Mouse (Mus musculus) kidney, adult 8-10 months (tissue): ENCODE results near the gene Wdhd1.
"Not testable (repeated sequence)": the region's sequence is repeated elsewhere in the genome, so short reads cannot be mapped to it uniquely, and the experiment has no call there.

Source experiments
- DNase-seq, 2 experiments: peaks; one replicate each; pipeline ENCODE4 v3.0.0; 2022

The Wdhd1 gene

GRCm38 (mm10) chr14:47276637-47277393, at the start of gene Wdhd1, which contains the start of gene Socs4:
Gene Wdhd1 (minus strand): TSS chr14:47276857.
Gene Socs4 (plus strand): TSS chr14:47276931.
- peak; percentile 93 for DNase-seq

DNA sequence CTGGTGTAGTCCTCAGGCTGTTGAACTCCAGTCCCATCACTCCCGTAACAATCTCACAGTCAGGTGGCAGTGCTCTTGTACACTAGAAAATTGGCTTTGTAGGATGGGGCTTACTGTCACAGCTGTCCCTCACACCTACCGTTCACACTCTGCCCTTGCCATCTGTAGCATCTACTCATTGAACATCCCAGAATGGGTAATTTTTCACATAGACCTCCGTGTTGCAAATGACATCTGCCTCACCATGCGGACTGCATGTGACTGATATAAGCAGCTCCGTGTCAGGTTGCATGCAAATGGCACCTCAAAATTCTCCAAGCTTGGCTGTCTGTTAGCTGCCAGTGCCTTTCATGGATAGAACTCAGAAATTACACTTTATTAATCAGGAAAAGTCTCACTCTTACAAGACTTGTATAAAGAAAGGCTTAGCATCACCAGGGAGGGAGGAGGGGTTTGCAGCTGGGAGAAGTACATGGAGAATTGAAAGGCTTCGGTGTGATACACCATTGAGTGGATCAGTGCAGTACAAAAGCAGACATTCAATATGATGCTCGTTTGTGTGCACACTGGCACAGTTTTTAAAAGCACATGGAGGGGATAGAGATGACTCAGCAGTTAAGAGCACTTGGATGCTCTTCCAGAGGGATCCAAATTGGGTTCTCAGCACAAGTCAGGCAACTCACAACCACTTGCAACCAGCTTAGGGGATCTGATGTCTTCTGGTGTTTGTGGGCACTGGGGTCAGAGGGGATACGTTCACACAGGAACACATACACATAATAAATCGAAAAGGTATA, 49.5 kb upstream of the Wdhd1 start:
- no peak for DNase-seq

GRCm38 (mm10) chr14:47321581-47321980, 44.9 kb upstream of the Wdhd1 start:
- DNase-seq: not testable (repeated sequence)

- DNase-seq: no peak
Observed at GRCm38 (mm10) chr14:47319362-47319761, 42.7 kb upstream of the Wdhd1 start.

DNA sequence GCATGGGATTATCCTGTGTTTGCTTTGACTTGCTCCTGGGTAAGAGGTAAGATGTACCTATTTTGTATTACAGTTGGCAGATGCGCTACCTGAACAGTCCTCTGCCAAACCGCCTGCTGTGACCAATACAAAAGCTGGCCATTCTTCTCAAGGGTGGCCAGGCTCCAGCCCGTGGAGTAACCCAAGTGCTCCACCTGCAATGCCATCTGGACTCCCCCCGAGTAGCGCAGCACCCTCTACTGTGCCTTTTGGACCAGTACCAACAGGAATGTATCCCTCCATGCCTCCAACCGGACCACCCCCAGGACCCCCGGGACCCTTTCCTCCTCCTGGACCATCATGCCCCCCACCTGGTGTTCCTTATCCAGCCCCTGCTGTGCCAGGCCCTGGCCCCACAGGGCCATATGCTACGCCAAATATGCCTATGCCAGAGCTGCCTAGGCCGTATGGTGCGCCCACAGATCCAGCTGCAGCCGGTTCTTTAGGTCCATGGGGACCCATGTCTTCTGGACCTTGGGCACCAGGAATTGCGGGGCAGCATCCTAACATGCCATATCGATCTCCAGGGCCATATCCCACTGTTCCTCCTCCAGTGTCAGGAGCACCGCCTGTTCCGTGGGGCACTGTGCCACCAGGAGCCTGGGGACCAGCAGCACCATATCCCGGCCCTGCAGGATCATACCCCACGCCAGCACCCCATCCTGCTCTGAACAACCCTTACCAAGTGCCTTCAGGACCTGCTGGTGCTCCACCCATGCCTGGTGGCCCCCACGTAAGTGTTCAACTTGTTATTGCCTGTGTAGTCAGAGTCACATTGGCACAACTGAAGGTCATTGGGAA, 33.9 kb upstream of the Wdhd1 start:
- no peak for DNase-seq

- DNase-seq: no peak
Observed at GRCm38 (mm10) chr14:47309061-47309460, 32.4 kb upstream of the Wdhd1 start.

- DNase-seq: no peak
Observed at GRCm38 (mm10) chr14:47307669-47308068, 31.0 kb upstream of the Wdhd1 start.

DNA sequence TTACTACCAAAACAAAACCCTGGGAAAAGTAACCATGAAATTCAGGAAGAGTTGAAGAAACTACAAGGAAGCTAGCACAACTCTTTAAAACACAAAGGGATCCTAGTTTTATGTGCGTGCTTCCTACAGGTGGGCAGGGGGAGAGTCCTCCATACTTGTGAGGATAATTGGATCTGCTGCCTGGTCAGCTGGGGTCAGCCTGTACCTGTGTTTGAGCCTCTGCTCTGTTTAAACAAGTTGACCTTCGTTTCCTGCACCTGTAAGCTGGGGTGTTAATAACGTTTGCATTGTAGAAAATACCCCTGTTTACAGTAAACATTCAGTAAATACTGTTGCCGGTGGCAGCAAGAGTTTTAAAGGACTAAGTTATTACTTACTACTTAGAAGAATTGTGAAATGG, 29.3 kb upstream of the Wdhd1 start:
- no peak for DNase-seq

- no peak for DNase-seq
Observed at GRCm38 (mm10) chr14:47304814-47305405, 28.3 kb upstream of the Wdhd1 start.

DNA sequence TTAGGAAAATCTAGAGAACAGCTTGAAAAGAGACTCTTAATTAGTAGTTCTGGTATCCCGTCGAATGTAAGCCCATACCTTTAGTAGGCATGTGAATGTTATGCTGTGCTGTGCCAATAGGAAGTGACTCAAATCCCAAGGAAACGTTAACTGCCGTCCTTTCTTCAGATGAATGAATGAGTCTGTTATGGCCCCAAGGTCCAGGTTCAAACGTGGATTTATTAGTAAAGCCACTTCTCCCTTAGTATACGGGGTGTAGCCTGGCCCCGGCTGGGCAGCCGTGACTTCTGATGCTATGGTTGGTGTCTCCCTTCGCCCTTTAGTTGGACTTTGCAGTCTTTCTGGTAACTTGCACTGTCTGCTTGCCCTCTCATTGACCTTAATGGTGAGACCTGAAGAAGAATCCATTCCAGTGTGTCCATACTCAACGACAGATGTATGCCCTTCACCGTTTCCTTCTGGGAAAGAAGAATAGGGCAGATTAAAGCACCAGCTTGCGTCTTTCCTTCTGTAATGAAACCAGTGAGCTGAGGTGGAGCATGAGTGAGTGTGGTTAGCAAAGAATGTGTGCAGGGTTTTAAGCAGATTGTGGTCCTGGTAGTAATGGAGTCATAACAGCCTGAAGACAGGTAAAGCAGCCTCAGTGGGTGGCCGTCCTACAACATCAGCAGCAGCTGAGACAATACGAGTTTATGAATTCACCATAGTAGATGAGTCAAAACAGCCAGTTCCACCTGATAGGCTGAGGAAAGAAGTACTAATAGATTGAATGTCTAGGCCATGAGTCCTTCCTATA, 26.4 kb upstream of the Wdhd1 start:
- DNase-seq: no peak

DNA sequence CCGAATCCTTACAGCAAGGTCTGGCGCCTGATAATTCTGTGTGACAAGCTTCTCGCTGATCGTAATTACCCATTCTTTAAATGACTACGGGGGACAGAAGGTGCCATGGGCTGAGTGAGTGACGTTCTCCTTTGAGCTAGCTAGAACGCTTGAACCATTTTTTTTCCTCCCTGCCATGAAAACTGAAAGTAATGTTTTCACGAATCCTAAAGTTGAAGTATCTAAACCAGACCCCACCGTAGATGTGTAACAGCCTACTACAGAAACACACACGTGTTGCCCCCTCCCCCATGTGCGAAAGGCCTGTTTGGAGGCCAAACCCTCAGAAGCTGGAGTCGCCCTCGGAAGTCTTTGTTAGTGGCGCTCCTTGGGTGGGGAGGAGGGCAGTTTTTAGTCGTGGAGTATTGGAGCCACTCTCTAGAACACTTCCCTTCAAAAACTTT, 22.2 kb upstream of the Wdhd1 start:
- peak in 1 of 2 experiments; percentile 28 for DNase-seq

DNA sequence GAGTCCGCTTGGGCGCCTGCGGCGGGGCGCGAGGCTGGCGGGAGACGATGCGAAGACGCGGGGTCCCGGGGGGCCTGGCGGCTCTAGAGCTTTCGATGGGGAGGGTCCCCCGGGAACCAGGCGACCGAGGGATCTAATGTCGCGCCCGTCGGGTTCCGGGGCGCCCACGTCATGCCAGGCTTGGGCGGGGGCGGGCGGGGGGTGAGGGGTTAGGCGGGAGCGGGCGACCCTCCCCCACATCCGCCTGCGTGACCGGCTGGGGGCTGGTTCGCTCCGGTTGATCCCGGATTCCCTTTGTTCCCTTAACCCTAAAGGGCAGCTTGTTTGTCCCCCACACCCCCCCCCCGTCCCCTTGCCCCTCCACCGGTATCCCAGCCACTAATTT, 21.7 kb upstream of the Wdhd1 start:
- no peak for DNase-seq

- DNase-seq: peak; percentile 79 to 88
Observed at GRCm38 (mm10) chr14:47297785-47298407, 21.2 kb upstream of the Wdhd1 start, which contains the start of gene Mapk1ip1l. Gene Mapk1ip1l (plus strand): TSS chr14:47298266.

DNA sequence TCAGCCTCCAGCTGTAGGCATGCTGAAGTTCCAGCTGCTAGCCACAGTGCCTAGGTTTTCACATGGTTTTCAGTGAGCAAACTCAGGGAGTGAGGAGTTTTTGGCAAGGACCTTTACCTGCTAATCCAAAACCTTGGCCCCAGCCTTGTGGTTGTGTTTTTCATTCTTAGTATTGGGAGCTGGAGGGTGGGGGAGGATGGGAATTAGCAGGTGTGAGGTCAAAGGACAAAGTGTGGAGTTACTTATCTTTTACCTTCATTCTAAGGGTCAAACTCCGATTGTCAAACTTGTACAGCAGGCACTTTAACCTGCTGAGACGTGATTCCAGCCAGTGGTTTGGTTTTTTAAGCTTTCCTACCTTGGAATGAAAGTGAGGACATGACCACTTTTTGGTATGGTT, 19.6 kb upstream of the Wdhd1 start:
- peak; percentile 50 to 54 for DNase-seq

DNA sequence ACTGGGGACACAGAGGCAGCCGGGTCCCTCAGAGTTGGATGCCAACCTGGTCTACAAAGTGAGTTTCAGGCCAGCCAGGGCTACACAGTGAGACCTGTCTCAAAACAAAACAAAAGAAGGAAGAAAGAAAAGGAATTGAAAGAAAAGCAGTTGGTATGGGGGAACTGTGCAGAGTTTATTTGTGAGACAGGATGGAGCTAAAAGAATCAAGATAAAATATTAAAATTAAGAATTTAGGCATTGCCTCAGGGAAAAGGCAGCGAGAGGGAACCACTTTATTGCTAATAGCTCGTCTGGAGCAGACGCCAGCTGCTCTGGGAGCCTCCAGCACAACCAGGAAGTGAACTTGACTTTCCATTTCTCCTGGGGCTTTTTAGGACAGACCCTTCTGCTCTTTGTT, 17.5 kb upstream of the Wdhd1 start:
- DNase-seq: no peak

DNA sequence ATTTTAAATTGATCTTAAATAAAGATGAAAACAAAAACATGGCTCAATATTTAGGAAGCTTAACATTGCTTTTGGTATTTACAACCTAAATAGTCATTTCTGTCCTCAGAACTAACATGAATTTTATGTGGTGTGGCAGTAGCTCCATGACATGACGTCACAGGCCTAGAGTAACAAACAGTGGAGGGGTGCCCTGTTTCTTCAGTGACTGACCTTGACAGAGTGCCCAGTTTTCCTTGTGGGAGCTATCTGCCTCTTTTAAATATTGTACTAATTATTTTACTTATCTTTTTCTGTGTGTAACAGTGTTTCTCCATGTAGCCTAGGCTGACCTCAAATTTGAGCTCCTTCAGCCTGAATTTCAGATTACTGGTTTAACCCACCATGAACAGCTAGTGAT, 15.1 kb upstream of the Wdhd1 start:
- DNase-seq: no peak

DNA sequence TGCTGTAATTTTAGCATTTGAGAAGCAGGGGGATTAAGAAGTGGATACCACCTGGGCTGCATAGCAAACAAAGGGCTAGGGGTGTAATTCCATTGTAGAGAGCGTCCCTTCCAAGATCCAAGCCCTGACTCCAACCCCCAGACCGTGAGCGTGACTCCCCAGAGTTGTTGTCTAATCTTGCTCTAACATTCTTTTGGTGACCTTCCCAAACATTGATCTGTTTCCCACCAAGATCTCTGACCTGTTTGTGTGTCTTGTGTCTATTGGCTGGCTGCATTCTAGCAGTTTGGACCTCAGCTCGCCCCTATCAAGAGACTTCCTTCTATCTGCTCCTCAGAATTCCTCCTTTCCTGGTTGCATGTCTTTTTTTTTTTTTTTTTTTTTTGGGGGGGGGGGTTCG, 10.4 kb upstream of the Wdhd1 start:
- no peak for DNase-seq

DNA sequence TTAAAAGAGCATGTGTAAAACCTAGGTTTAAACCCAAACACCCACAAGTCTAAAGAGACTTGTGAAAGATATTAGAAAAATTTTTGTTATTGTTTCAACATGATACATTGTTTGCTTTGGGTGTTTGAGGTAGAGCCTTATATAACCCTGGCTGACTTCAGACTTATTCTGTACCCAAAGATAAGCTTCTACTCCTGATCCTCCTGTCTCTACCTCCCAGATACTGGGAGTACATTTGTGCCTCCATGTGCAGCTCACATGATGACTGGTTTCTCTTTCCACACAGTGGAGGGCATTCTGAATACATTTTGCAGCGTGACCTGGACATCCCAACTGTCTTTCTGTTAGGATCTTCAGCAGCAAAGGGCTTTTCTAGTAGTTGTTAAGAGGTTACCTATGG, 9.6 kb upstream of the Wdhd1 start:
- no peak for DNase-seq

DNA sequence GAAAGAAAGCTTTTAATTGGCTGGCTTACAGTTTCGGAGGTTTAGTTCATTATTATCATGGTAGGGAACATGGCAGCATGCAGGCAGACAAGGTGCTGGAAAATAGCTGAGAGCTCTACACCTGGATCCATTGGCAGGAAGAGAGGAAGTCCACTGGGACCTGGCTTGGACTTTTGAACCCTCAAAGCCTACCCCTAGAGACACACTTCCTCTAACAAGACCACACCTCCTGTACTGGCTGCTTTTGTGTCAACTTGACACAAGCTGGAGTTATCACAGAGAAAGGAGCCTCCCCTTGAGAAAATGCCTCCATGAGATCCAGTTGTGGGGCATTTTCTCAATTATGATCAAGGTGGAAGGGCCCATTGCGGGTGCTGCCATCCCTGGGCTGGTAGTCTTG, 8.6 kb upstream of the Wdhd1 start:
- no peak for DNase-seq

DNA sequence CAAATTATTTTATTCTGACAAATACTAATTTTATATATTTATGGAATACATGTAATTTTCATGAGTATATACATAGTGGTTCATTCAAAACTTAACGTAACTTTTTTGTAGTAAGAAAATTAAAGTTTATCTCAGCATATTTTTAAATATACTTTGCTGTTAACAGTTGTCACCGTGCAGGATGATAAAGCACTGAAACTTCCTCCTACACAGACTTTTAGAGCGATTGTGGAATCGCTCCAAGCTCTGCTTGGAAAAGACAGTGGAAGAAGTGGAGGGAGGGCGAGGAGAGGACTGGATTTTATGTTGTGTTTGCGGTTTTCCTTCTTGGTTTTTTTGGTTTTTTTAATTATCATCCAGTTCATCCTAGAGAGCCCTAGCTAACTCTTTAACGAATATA, 6.9 kb upstream of the Wdhd1 start:
- DNase-seq: no peak

GRCm38 (mm10) chr14:47281535-47281934, 4.9 kb upstream of the Wdhd1 start:
- DNase-seq: no peak
